Mouse (Mus musculus) brain, adult 2 months (tissue): Measurements from ENCODE around the gene Gm13941.

Experiments used
- DNase-seq: peaks from one replicate; pipeline ENCODE4 v3.0.0; 2011; ENCODE audit warnings: low read depth, low spot score

Gm13941 gene

GRCm38 (mm10) chr2:111105882-111106281 is at the start of gene Gm13941:
Gm13941 (minus strand) TSS chr2:111105982.
- DNase-seq, result no peak

- no peak for DNase-seq
Measured at GRCm38 (mm10) chr2:111152836-111153235, 47.1 kb upstream of the Gm13941 start, which contains the start of gene Gm15130. Gm15130 (minus strand) TSS chr2:111152936.

- no peak for DNase-seq
Measured at GRCm38 (mm10) chr2:111135739-111136138, 30.0 kb upstream of the Gm13941 start.

GRCm38 (mm10) chr2:111058586-111059261 is 47.1 kb downstream of the Gm13941 start:
- DNase-seq, result peak; percentile 63
